Mouse (Mus musculus) liver, postnatal 0 days (tissue): ENCODE measurements at regions not wholly inside any gene's neighbourhood (a gene's known extent, or its start where the extent isn't known, plus 50 kb on each side); places are given as distances from the start of the nearest gene placed in this dataset.

Experiments
- ATAC-seq: fragments of 200-750 bp; cut with Nextera tagmentation; 2 replicates; pipeline ENCODE4 v1.8.0; 2017; ENCODE audit warnings: mild to moderate bottlenecking, moderate library complexity
- DNase-seq: peaks from one replicate; pipeline ENCODE4 v3.0.0-alpha.2; 2016
- H3K27ac ChIP-seq: fragments of 300-500 bp; sonication (generic); 2 replicates; pipeline ENCODE4 v1.5.1; 2014; ENCODE audit warnings: antibody characterized with exemption, moderate library complexity, mild to moderate bottlenecking, low read depth
- H3K27me3 ChIP-seq: fragments of 300-500 bp; sonication (generic); 2 replicates; pipeline ENCODE4 v1.6.1; 2014; ENCODE audit warnings: low read length, control low read depth, mixed read lengths; ENCODE audit not compliant: insufficient read depth
- H3K36me3 ChIP-seq: fragments of 300-500 bp; sonication (generic); replicated peaks from 2 replicates; pipeline ENCODE4 v1.6.1; 2014; ENCODE audit warnings: mild to moderate bottlenecking, control low read depth, low read length, moderate library complexity, mixed read lengths; ENCODE audit not compliant: insufficient read depth
- H3K4me1 ChIP-seq: fragments of 300-500 bp; sonication (generic); 2 replicates; pipeline ENCODE4 v1.6.1; 2014; ENCODE audit warnings: antibody characterized with exemption, mild to moderate bottlenecking, control low read depth; ENCODE audit not compliant: insufficient read depth
- H3K4me2 ChIP-seq: fragments of 300-500 bp; sonication (generic); 2 replicates; pipeline ENCODE4 v1.6.1; 2014; ENCODE audit warnings: low read depth, mild to moderate bottlenecking, low read length, moderate library complexity, mixed read lengths
- H3K4me3 ChIP-seq: fragments of 300-500 bp; sonication (generic); 2 replicates; pipeline ENCODE4 v1.5.1; 2014; ENCODE audit warnings: low read depth, low read length
- H3K9ac ChIP-seq: fragments of 300-500 bp; sonication (generic); replicated peaks from 2 replicates; pipeline ENCODE4 v1.6.1; 2014; ENCODE audit warnings: mild to moderate bottlenecking, moderate library complexity
- H3K9me3 ChIP-seq: fragments of 300-500 bp; sonication (generic); 2 replicates; pipeline ENCODE4 v1.6.1; 2016; ENCODE audit warnings: mild to moderate bottlenecking, control low read depth, low read length, mixed read lengths
- CTCF ChIP-seq: sonication (generic); IDR thresholded peaks from 2 replicates; pipeline ENCODE4 v1.5.1; 2016; ENCODE audit warnings: antibody characterized with exemption, low read depth
- EP300 ChIP-seq: IDR thresholded peaks from 2 replicates; pipeline ENCODE4 v1.6.1; 2016; ENCODE audit warnings: antibody characterized with exemption, low read depth, mild to moderate bottlenecking
- WGBS: fragments of 180-500 bp; shearing (Covaris S2); extraction: QIAGEN DNeasy Blood & Tissue Kit; methylation state at CpG from one replicate; pipeline ENCODE4 v1.1.7; 2014; ENCODE audit not compliant: insufficient replicate concordance; 5-methylcytosine and 5-hydroxymethylcytosine counted together

DNA sequence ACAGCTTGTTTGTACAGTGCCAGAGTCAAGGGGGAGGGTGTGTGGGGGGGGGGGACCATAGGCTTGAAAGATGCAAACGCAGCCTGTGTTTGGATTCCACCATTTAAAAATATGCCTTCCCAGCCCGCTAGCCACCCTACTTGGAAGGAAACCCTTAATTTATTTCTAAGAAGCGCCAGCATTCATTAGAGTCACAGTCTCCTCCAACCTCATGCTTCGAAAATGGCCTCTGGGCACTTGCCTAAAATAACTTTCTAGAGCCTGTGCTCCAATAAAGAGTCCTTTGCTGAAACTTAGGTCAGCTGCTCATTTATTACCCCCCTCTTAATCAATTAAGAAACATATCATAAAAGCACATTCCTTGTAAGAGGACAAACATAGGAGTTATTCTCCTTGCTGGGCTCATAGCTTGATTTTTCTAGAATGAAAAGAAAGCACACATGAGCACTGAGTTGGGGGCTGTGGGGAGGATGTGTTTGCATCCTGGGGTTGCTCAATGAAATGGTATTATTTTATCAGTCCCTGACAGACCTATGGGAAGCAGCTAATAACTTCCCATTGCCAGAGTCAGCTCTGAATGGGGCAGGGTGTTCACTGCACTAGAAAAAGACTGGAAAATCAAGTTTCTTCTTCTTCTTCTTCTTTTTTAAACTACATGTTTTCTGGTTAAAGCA lies 57.4 kb downstream of the H2al2a start:
- H3K4me3 ChIP-seq, result no peak overlapping the region
- H3K9ac ChIP-seq, result no peak overlapping the region
- no peak overlapping the region for H3K4me2 ChIP-seq
- no peaks in the 10 kb centered on the region for H3K4me1 ChIP-seq
- H3K27me3 ChIP-seq, result no peaks in the 10 kb centered on the region
- TF ChIP-seq CTCF (no peak), EP300 (no peak)
- no peak for ATAC-seq
- H3K27ac ChIP-seq, result no peak overlapping the region
- no peaks in the 10 kb centered on the region for H3K9me3 ChIP-seq
- no peak for DNase-seq
- 81% methylated on average over 4 of the region's 4 CpGs for WGBS
- no peaks in the 10 kb centered on the region for H3K36me3 ChIP-seq

DNA sequence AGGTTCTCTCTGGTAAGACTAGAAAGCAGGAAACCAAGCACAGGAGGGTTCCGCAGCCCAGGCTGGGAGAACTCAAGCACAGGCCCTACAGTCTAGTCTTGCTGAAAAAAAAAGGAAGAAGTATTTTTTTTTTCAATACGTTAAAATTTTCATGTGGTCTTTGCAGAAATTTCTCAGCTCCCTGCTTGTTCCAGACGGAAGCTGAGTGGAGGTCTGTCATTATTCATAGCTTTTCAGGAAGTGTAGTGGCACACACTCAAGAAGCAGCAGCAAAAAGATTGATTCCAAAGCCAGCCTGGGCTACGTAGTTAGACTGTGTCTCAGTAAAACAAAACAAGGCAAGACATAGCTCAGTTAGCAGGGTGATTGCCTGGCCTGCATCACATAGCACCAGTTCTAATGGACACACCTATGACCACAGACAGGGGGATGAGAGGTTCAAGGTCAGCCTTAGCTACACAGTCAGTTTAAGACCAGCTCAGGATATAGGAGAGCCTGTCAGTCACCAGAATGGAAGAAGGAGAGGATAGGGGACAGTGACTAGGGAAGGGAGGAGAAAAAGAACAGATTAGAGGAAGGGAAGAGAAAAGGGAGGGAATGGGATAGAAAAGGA lies 60.1 kb downstream of the H2al2a start:
- WGBS, result 45% methylated on average over 4 of the region's 4 CpGs
- Histone ChIP-seq H3K4me1 (no peaks in the 10 kb centered on the region), H3K4me3 (no peak overlapping the region), H3K9me3 (no peaks in the 10 kb centered on the region), H3K9ac (no peak overlapping the region), H3K36me3 (no peaks in the 10 kb centered on the region), H3K27me3 (no peaks in the 10 kb centered on the region), H3K27ac (no peak overlapping the region), H3K4me2 (no peak overlapping the region)
- no peak for TF ChIP-seq CTCF
- TF ChIP-seq EP300, result no peak
- DNase-seq, result no peak
- ATAC-seq, result no peak

DNA sequence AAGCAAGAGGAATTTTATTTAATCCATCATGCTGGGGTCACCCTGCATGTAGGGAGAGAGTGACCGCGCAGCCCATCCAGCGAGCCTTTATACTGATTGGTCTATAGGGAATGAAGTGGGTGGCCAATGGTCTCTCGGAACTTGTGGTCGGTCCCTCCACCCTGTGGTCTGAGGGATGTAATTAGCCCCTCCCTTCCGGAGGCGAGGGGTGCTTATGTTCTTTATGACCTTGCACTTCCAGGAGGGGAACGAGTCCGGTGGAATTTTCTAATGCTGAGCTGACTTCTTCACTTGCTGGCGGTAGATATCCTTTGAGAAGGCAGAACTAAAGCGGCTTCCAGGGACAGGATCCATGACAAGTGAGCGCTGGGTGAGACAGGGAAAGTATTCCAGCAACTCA lies 60.8 kb downstream of the H2al2a start:
- 72% methylated on average over 12 of the region's 12 CpGs for WGBS
- no peak overlapping the region for H3K27ac ChIP-seq
- no peaks in the 10 kb centered on the region for H3K36me3 ChIP-seq
- H3K4me3 ChIP-seq, result no peak overlapping the region
- no peak overlapping the region for H3K4me2 ChIP-seq
- H3K4me1 ChIP-seq, result no peaks in the 10 kb centered on the region
- DNase-seq, result no peak
- no peaks in the 10 kb centered on the region for H3K27me3 ChIP-seq
- no peak for ATAC-seq
- TF ChIP-seq EP300 (no peak), CTCF (no peak)
- no peak overlapping the region for H3K9ac ChIP-seq
- no peaks in the 10 kb centered on the region for H3K9me3 ChIP-seq

DNA sequence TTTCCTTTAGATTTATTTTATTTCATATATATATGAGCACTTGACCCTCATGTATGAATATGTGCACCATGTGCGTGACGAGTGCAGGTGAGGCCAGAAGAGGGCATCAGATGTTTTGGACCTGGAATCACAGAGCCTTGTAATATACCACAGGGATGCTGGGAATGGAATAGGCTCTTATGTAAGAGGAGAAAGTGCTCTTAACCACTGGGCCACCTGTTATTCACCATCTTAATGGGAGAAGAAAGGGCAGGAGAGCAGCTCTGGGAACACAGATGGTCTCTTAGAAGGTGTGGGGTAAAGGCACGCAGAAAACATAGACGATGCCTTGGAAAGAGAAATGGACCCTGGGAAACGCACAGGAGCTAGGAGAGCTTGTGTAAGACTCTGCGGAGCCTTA lies 61.3 kb downstream of the H2al2a start:
- ATAC-seq (no peak), DNase-seq (no peak)
- Histone ChIP-seq H3K9ac (no peak overlapping the region), H3K36me3 (no peaks in the 10 kb centered on the region), H3K27me3 (no peaks in the 10 kb centered on the region), H3K27ac (no peak overlapping the region), H3K4me2 (no peak overlapping the region), H3K9me3 (no peaks in the 10 kb centered on the region), H3K4me3 (no peak overlapping the region), H3K4me1 (no peaks in the 10 kb centered on the region)
- 89% methylated on average over 6 of the region's 6 CpGs for WGBS
- TF ChIP-seq CTCF (no peak), EP300 (no peak)

DNA sequence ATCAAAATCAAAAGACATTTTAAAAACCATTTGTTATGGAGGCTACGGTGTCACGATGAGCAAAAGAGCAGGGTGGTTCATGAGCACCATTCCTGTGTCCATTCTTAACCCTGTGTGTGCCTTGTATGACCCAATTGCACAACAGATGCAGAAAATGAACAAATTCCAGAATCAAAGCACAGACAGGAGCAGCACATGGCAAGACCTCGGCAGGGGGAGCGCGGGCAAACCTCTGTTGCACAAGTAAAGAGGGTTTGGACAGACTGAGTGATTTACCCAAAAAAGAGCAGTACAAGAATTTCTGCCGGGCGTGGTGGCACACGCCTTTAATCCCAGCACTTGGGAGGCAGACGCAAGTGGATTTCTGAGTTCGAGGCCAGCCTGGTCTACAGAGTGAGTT lies 62.1 kb downstream of the H2al2a start:
- H3K27me3 ChIP-seq, result no peaks in the 10 kb centered on the region
- DNase-seq, result no peak
- H3K9me3 ChIP-seq, result no peaks in the 10 kb centered on the region
- WGBS, result 87% methylated on average over 10 of the region's 10 CpGs
- no peak overlapping the region for H3K27ac ChIP-seq
- TF ChIP-seq CTCF (no peak), EP300 (no peak)
- H3K36me3 ChIP-seq, result no peaks in the 10 kb centered on the region
- H3K4me1 ChIP-seq, result no peaks in the 10 kb centered on the region
- no peak overlapping the region for H3K9ac ChIP-seq
- ATAC-seq, result no peak
- H3K4me2 ChIP-seq, result no peak overlapping the region
- H3K4me3 ChIP-seq, result no peak overlapping the region

DNA sequence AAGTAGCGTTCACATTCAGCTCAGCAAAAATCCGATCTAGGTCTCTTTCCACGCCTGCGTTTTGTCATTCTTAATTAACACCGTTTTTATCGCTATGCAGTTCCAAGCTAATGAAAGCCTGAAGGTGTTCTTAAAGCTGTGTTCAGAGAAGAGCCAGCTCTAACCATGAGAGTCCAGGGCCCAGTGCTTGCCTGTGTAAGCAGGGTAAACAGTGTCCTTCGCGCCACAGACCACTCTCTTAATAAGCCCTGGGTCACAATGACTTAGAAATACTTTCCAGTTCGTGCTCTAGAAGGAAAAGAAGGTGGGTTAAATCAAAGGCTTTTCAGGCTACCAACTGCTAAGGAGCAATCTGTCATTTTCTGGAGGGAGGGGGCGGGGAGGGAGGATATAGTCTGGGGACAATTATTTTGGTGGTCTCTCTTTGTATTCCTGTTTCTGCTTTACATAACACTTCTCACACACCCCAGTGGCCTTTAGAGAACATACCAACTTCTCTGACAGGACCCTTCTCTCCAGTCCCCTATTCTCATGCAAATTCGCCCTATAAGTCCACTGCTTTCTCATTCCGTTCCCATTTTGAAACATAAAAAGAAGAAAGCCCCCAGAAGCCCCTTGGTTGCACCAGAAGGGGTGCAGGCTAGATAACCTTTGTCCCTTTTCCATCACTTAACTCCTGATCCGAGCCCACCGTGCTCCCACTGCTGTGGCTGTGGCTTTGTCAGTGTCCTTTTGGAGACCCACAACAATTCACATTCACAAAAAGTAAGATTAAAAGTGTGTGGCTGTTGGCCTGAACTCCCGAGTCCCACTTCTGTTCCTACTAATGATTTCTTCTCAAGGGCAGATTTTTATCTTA lies 63.6 kb downstream of the H2al2a start:
- Histone ChIP-seq H3K27me3 (no peaks in the 10 kb centered on the region), H3K4me3 (no peak overlapping the region), H3K9me3 (no peaks in the 10 kb centered on the region), H3K4me2 (no peak overlapping the region), H3K36me3 (no peaks in the 10 kb centered on the region), H3K4me1 (no peaks in the 10 kb centered on the region), H3K27ac (no peak overlapping the region), H3K9ac (no peak overlapping the region)
- 68% methylated on average over 15 of the region's 15 CpGs for WGBS
- TF ChIP-seq CTCF, result no peak
- no peak for ATAC-seq
- no peak for DNase-seq
